Mouse (Mus musculus): ENCODE results near the gene Fam234b. TPM values are rescaled to one million over a fixed set of nuclear protein-coding genes. Genes with fewer than 3 reads are reported as not detected.

The Fam234b gene
- polyA plus RNA-seq, 1 experiment from 2014 or later = 34.2 TPM

DNA sequence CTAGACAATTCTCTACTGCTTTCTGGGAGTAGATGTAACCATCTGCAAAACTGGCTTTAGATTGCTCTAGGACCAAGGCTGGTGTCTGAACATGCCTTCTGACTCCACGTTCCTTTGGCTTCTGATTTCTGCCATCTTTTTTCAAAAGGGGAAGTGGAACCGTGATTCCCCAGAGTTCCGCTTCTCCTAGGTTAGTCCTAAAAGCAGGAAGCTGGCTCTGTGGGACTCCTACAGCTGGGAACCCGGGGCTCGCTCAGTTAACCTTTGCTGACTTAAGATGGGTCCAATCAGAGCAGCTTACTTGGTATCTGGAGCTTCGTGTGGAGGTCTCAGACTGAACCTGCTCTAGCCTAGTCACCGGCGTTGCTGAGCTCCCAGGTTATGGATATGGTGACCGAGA lies 63.3 kb downstream of the Fam234b start:
- WGBS = 89% methylated on average over 9 of the region's 9 CpGs
- H3K4me1 ChIP-seq (ENCODE audit: control insufficient read depth, insufficient read depth, low read length) = no peaks in the 10 kb centered on the region
- H3K9me3 ChIP-seq (ENCODE audit: control insufficient read depth, low read length) = peaks cover 3% of the 10 kb centered on the region; the same call in 1 of the 2 replicates
- H3K4me2 ChIP-seq (replicated peaks; ENCODE audit: low read depth, low read length) = no peak overlapping the region
- H3K4me3 ChIP-seq (ENCODE audit: low read length) = no peak overlapping the region
- no peak for ATAC-seq (ENCODE audit: low FRiP score, low TSS enrichment)
- H3K27ac ChIP-seq (ENCODE audit: low read depth, low read length) = no peak overlapping the region
- no peak overlapping the region for H3K9ac ChIP-seq (ENCODE audit: low read depth, low read length)
- H3K36me3 ChIP-seq (ENCODE audit: control insufficient read depth, insufficient read depth, low read length) = no peaks in the 10 kb centered on the region
- H3K27me3 ChIP-seq (ENCODE audit: control insufficient read depth, insufficient read depth, low read length) = no peaks in the 10 kb centered on the region

DNA sequence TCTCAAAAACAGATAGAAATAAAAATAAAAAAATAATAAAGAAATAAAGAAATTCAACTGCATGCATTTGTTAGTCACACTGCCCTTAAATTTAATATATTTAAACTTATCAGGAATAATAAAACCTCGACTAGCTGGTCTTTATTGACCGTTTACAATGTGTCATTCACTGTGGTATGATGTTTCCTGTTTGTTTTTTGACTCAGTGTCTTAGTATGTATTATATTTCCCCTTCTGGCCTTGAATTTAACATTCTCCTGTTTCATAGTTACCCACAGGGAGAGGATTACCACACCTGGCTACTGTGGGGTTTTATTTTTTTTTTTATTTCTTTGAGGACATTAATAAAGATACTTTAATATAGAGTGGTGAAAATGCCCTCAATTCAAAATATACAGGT lies 64.8 kb downstream of the Fam234b start:
- Histone ChIP-seq H3K9ac (ENCODE audit: low read depth, low read length) (no peak overlapping the region), H3K4me2 (replicated peaks; ENCODE audit: low read depth, low read length) (no peak overlapping the region), H3K27me3 (ENCODE audit: control insufficient read depth, insufficient read depth, low read length) (no peaks in the 10 kb centered on the region), H3K4me1 (ENCODE audit: control insufficient read depth, insufficient read depth, low read length) (no peaks in the 10 kb centered on the region), H3K27ac (ENCODE audit: low read depth, low read length) (no peak overlapping the region), H3K36me3 (ENCODE audit: control insufficient read depth, insufficient read depth, low read length) (no peaks in the 10 kb centered on the region), H3K9me3 (ENCODE audit: control insufficient read depth, low read length) (no peaks in the 10 kb centered on the region; the same call in 1 of the 2 replicates), H3K4me3 (ENCODE audit: low read length) (no peak overlapping the region)
- WGBS = 65% methylated on average over 2 of the region's 2 CpGs
- no peak for ATAC-seq (ENCODE audit: low FRiP score, low TSS enrichment)

- H3K9ac ChIP-seq (ENCODE audit: low read depth, low read length) = no peak overlapping the region
- H3K4me3 ChIP-seq (ENCODE audit: low read length) = no peak overlapping the region
- H3K9me3 ChIP-seq (ENCODE audit: control insufficient read depth, low read length) = no peaks in the 10 kb centered on the region; the same call in 1 of the 2 replicates
- no peak overlapping the region for H3K4me2 ChIP-seq (replicated peaks; ENCODE audit: low read depth, low read length)
- 94% methylated on average over 6 of the region's 6 CpGs for WGBS
- no peak overlapping the region for H3K27ac ChIP-seq (ENCODE audit: low read depth, low read length)
- ATAC-seq (ENCODE audit: low FRiP score, low TSS enrichment) = no peak
- H3K36me3 ChIP-seq (ENCODE audit: control insufficient read depth, insufficient read depth, low read length) = no peaks in the 10 kb centered on the region
- no peaks in the 10 kb centered on the region for H3K4me1 ChIP-seq (ENCODE audit: control insufficient read depth, insufficient read depth, low read length)
- H3K27me3 ChIP-seq (ENCODE audit: control insufficient read depth, insufficient read depth, low read length) = no peaks in the 10 kb centered on the region
Observed at GRCm38 (mm10) chr6:135264136-135264535, 66.4 kb downstream of the Fam234b start.

GRCm38 (mm10) chr6:135266056-135266455 lies 68.3 kb downstream of the Fam234b start:
- Histone ChIP-seq H3K4me2 (replicated peaks; ENCODE audit: low read depth, low read length) (no peak overlapping the region), H3K27me3 (ENCODE audit: control insufficient read depth, insufficient read depth, low read length) (no peaks in the 10 kb centered on the region), H3K36me3 (ENCODE audit: control insufficient read depth, insufficient read depth, low read length) (no peaks in the 10 kb centered on the region), H3K27ac (ENCODE audit: low read depth, low read length) (no peak overlapping the region), H3K9me3 (ENCODE audit: control insufficient read depth, low read length) (no peaks in the 10 kb centered on the region), H3K9ac (ENCODE audit: low read depth, low read length) (no peak overlapping the region), H3K4me1 (ENCODE audit: control insufficient read depth, insufficient read depth, low read length) (0 out of 2 replicates have a peak, but pooled peaks cover 4% of the 10 kb centered on the region), H3K4me3 (ENCODE audit: low read length) (no peak overlapping the region)
- 100% methylated on average over 1 of the region's 1 CpGs for WGBS
- no peak for ATAC-seq (ENCODE audit: low FRiP score, low TSS enrichment)

DNA sequence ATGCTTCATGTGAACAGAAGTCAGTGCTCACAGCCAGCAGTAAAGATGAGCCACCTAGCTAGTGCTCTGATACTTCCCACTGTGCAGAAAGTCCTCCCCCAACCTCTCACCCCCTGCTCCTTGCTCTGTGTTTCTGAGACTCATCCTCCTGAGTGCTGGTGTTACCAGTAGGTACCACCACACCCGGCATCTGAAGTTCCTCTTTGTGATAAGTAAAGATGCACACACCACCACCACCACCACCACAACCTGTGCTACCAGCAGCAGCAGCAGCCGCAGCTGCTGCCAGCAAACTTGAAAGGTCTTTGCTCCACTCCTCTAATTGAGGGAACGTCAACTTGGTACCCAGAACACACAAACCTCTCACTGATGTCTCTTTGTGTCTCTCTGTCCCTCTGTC lies 69.4 kb downstream of the Fam234b start:
- WGBS = 78% methylated on average over 3 of the region's 3 CpGs
- no peak overlapping the region for H3K4me3 ChIP-seq (ENCODE audit: low read length)
- no peak overlapping the region for H3K4me2 ChIP-seq (replicated peaks; ENCODE audit: low read depth, low read length)
- H3K27me3 ChIP-seq (ENCODE audit: control insufficient read depth, insufficient read depth, low read length) = no peaks in the 10 kb centered on the region
- no peak overlapping the region for H3K27ac ChIP-seq (ENCODE audit: low read depth, low read length)
- H3K4me1 ChIP-seq (ENCODE audit: control insufficient read depth, insufficient read depth, low read length) = peaks cover 8% of the 10 kb centered on the region; the same call in 1 of the 2 replicates
- H3K36me3 ChIP-seq (ENCODE audit: control insufficient read depth, insufficient read depth, low read length) = no peaks in the 10 kb centered on the region
- ATAC-seq (ENCODE audit: low FRiP score, low TSS enrichment) = no peak
- no peaks in the 10 kb centered on the region for H3K9me3 ChIP-seq (ENCODE audit: control insufficient read depth, low read length)
- no peak overlapping the region for H3K9ac ChIP-seq (ENCODE audit: low read depth, low read length)

DNA sequence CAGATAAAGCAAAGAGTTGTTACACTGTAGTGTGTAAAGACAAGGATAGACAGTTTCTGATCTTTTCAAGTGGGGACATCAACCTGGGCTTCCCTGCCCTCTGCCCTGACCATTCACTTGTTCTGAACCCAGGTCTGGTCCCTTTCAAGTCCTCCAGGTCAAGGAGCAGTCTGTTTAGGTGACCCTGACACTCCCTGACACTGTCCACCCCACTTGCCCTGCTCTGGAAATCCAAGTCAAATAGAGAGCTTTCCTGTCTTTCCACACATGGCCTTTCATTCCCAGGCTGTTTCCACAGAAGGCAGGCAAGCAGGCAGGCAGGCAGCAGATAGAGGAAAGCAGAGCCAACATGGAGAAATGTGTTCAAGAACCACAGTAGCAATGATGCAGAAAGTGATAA lies 70.6 kb downstream of the Fam234b start:
- Histone ChIP-seq H3K27ac (ENCODE audit: low read depth, low read length) (no peak overlapping the region), H3K4me1 (ENCODE audit: control insufficient read depth, insufficient read depth, low read length) (peaks cover 9% of the 10 kb centered on the region; the same call in 1 of the 2 replicates), H3K4me3 (ENCODE audit: low read length) (no peak overlapping the region), H3K36me3 (ENCODE audit: control insufficient read depth, insufficient read depth, low read length) (no peaks in the 10 kb centered on the region), H3K4me2 (replicated peaks; ENCODE audit: low read depth, low read length) (no peak overlapping the region), H3K27me3 (ENCODE audit: control insufficient read depth, insufficient read depth, low read length) (no peaks in the 10 kb centered on the region), H3K9ac (ENCODE audit: low read depth, low read length) (no peak overlapping the region), H3K9me3 (ENCODE audit: control insufficient read depth, low read length) (no peaks in the 10 kb centered on the region)
- no peak for ATAC-seq (ENCODE audit: low FRiP score, low TSS enrichment)

DNA sequence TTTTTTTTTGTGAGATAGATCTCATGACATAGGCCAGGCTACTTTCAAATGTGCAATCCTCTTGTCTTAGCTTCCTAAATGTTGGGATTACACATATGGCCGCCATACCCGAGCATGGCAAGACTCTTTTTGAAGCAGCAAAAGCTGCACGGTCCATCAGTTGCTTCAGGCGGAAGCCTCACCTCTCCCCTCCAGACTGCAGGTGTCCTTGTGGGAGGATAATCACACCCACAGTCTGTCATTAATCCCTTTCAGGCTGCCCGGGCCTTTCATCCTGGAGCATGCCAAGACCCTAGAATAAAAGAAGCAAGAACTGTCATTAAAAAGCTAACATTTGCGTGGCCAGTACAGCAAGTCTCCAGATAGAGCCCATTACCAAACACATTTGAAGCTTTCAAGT lies 71.8 kb downstream of the Fam234b start:
- no peak overlapping the region for H3K4me2 ChIP-seq (replicated peaks; ENCODE audit: low read depth, low read length)
- WGBS = 33% methylated on average over 6 of the region's 6 CpGs
- no peaks in the 10 kb centered on the region for H3K27me3 ChIP-seq (ENCODE audit: control insufficient read depth, insufficient read depth, low read length)
- H3K27ac ChIP-seq (ENCODE audit: low read depth, low read length) = no peak overlapping the region
- no peaks in the 10 kb centered on the region for H3K9me3 ChIP-seq (ENCODE audit: control insufficient read depth, low read length)
- H3K36me3 ChIP-seq (ENCODE audit: control insufficient read depth, insufficient read depth, low read length) = no peaks in the 10 kb centered on the region
- peaks cover 9% of the 10 kb centered on the region; the same call in 1 of the 2 replicates for H3K4me1 ChIP-seq (ENCODE audit: control insufficient read depth, insufficient read depth, low read length)
- no peak for ATAC-seq (ENCODE audit: low FRiP score, low TSS enrichment)
- H3K4me3 ChIP-seq (ENCODE audit: low read length) = no peak overlapping the region
- H3K9ac ChIP-seq (ENCODE audit: low read depth, low read length) = no peak overlapping the region

DNA sequence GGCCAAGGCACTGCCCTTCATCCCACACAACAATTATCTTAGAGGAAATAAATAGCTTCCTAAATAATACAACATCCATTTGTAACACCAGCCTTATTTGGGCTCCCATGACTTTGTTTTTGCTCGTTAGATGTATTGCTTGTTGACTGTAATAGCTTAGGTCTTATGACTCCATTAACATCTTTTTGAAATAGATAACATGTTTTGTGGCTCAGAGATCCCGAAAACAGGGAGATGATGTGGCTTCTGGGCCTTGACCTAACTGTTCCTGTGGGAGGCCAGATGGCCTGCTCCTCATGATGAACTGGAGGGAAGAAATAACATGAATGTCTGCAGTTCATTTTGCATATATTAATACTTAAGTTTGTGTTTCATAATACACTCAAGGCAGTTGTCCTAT lies 74.0 kb downstream of the Fam234b start:
- no peak overlapping the region for H3K9ac ChIP-seq (ENCODE audit: low read depth, low read length)
- H3K36me3 ChIP-seq (ENCODE audit: control insufficient read depth, insufficient read depth, low read length) = no peaks in the 10 kb centered on the region
- H3K27ac ChIP-seq (ENCODE audit: low read depth, low read length) = no peak overlapping the region
- no peak overlapping the region for H3K4me3 ChIP-seq (ENCODE audit: low read length)
- H3K4me1 ChIP-seq (ENCODE audit: control insufficient read depth, insufficient read depth, low read length) = peaks cover 9% of the 10 kb centered on the region; the same call in 1 of the 2 replicates
- ATAC-seq (ENCODE audit: low FRiP score, low TSS enrichment) = no peak
- H3K27me3 ChIP-seq (ENCODE audit: control insufficient read depth, insufficient read depth, low read length) = no peaks in the 10 kb centered on the region
- WGBS = 73% methylated on average over 2 of the region's 2 CpGs
- H3K9me3 ChIP-seq (ENCODE audit: control insufficient read depth, low read length) = no peaks in the 10 kb centered on the region
- no peak overlapping the region for H3K4me2 ChIP-seq (replicated peaks; ENCODE audit: low read depth, low read length)

GRCm38 (mm10) chr6:135273066-135273465 lies 75.3 kb downstream of the Fam234b start:
- no peak overlapping the region for H3K4me2 ChIP-seq (replicated peaks; ENCODE audit: low read depth, low read length)
- no peak overlapping the region for H3K27ac ChIP-seq (ENCODE audit: low read depth, low read length)
- H3K27me3 ChIP-seq (ENCODE audit: control insufficient read depth, insufficient read depth, low read length) = no peaks in the 10 kb centered on the region
- no peak overlapping the region for H3K4me3 ChIP-seq (ENCODE audit: low read length)
- H3K9ac ChIP-seq (ENCODE audit: low read depth, low read length) = no peak overlapping the region
- peaks cover 9% of the 10 kb centered on the region; the same call in 1 of the 2 replicates for H3K4me1 ChIP-seq (ENCODE audit: control insufficient read depth, insufficient read depth, low read length)
- WGBS = 77% methylated on average over 6 of the region's 6 CpGs
- no peaks in the 10 kb centered on the region for H3K36me3 ChIP-seq (ENCODE audit: control insufficient read depth, insufficient read depth, low read length)
- no peaks in the 10 kb centered on the region for H3K9me3 ChIP-seq (ENCODE audit: control insufficient read depth, low read length)
- ATAC-seq (ENCODE audit: low FRiP score, low TSS enrichment) = no peak

Measured in kidney, embryonic 14.5 days (tissue).